Mouse (Mus musculus) G1E (cell line): Measurements from ENCODE around the gene Creb5.

Experiments
- CTCF ChIP-seq: IDR thresholded peaks from 2 replicates; pipeline ENCODE4 v1.5.1; 2012; ENCODE audit warnings: low read depth, low read length, inconsistent platforms, mixed read lengths
- TAL1 ChIP-seq: conservative IDR thresholded peaks from 2 replicates; pipeline ENCODE4 v1.6.1; 2012; ENCODE audit warnings: low read depth, low read length, inconsistent platforms, mixed read lengths

DNA sequence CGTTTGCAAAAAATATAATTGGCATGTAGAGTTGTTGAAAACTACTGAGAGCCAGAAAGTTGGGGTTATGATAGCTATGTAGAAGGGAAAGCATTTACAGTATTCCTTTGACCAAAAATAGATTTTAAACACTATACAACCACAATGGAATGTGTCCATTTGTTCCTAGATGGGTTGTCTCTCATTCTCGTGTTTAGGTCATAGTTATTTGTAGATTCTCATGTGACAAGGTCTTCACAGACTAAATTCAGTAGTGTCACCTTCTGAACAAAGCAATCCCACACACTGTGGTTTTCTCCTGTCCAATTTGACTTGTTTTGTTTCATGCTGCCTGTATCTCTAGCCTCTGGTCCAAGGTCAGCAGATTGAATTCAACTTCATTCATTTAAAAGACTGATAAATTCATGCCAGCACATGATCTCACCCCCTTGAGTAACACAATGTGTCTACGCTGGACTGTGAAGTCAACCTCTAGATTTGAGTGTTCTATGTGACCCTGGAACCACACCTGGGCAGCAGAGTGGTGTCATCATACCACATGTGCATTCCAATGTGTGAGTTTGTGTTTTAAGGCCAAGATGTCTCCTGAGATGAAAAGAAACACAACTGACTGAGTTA, 220.0 kb downstream of the Creb5 start:
- no peak for TF ChIP-seq CTCF
- TF ChIP-seq TAL1: no peak
